Mouse (Mus musculus) heart, adult 2 months (tissue): ENCODE measurements at regions not wholly inside any gene's neighbourhood (a gene's known extent, or its start where the extent isn't known, plus 50 kb on each side); places are given as distances from the start of the nearest gene placed in this dataset.

Experiments used
- CTCF ChIP-seq: fragments of 200-600 bp; IDR thresholded peaks from 2 replicates; pipeline ENCODE4 v1.8.1; 2022; ENCODE audit warnings: antibody characterized with exemption, mild to moderate bottlenecking, moderate library complexity
- POLR2A ChIP-seq: fragments of 200-500 bp; IDR thresholded peaks from 2 replicates; pipeline ENCODE4 v1.6.1; 2011; ENCODE audit warnings: mild to moderate bottlenecking, low read depth, low read length, control low read depth; ENCODE audit not compliant: insufficient read depth

DNA sequence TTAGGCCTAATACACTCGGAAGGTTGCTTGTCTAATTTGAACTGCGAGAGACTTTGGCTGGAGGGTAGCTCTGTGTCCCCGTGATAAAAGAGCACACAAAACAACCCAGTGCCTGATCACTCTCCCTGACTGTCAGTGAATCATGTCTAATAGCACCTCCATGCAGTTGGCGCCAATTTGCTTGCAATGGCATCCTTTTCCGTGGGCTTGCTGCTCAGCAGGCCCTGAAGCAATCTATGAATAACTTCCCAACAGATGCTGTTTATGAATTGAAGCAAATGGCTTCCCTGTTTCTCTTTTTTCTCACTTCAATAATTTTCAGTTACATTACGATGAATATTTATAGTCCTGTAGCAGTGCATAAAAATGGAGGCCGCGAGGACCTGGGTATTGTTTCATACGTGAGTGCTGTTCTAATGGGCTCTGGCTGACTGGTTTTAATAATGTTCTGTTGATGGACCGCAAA, 112.9 kb upstream of the Fam19a1 start:
- TF ChIP-seq POLR2A (no peak), CTCF (no peak)
